Mouse (Mus musculus): ENCODE measurements at regions not wholly inside any gene's neighbourhood (a gene's known extent, or its start where the extent isn't known, plus 50 kb on each side); places are given as distances from the start of the nearest gene placed in this dataset.

GRCm38 (mm10) chr7:51307757-51308156 is 203.1 kb upstream of the Ano5 start:
- DNase-seq: no peak

- DNase-seq: no peak
Measured at GRCm38 (mm10) chr7:51310191-51310590, 200.6 kb upstream of the Ano5 start.

- no peak for DNase-seq
Measured at GRCm38 (mm10) chr7:51339841-51340540, 170.8 kb upstream of the Ano5 start.

- DNase-seq: no peak
Measured at GRCm38 (mm10) chr7:51347521-51347920, 163.3 kb upstream of the Ano5 start.

GRCm38 (mm10) chr7:51360134-51360533 is 150.7 kb upstream of the Ano5 start:
- DNase-seq: peak; percentile 59

GRCm38 (mm10) chr7:51377584-51377983 is 133.2 kb upstream of the Ano5 start:
- no peak for DNase-seq
